Mouse (Mus musculus) liver, adult 2 months (tissue): ENCODE measurements around the gene Tnp2. TPM values are rescaled to one million over a fixed set of nuclear protein-coding genes. Genes with fewer than 3 reads are reported as not detected.

Source experiments
- DNase-seq: peaks from one replicate; pipeline ENCODE4 v3.0.0-alpha.2; 2011; ENCODE audit warnings: low read depth, low spot score; ENCODE audit errors: extremely low read depth
- H3K27ac ChIP-seq: fragments of 200-500 bp; replicated peaks from 2 replicates; pipeline ENCODE4 v1.5.1; 2012; ENCODE audit warnings: low read depth, mild to moderate bottlenecking, control low read depth, inconsistent platforms, low read length; ENCODE audit not compliant: insufficient read depth
- H3K27me3 ChIP-seq: fragments of 200-500 bp; 2 replicates; pipeline ENCODE4 v1.6.1; 2012; ENCODE audit warnings: mild to moderate bottlenecking, moderate library complexity, low read length, inconsistent platforms; ENCODE audit not compliant: control insufficient read depth, insufficient read depth
- H3K36me3 ChIP-seq: fragments of 200-500 bp; 2 replicates; pipeline ENCODE4 v1.6.1; 2012; ENCODE audit warnings: low read length, inconsistent platforms; ENCODE audit not compliant: control insufficient read depth, insufficient read depth
- H3K4me1 ChIP-seq: fragments of 200-500 bp; 2 replicates; pipeline ENCODE4 v1.6.1; 2011; ENCODE audit warnings: low read length; ENCODE audit not compliant: control insufficient read depth, insufficient read depth
- H3K4me3 ChIP-seq: fragments of 200-500 bp; 2 replicates; pipeline ENCODE4 v1.5.1; 2011; ENCODE audit warnings: low read depth, mild to moderate bottlenecking, control low read depth, low read length, moderate library complexity; ENCODE audit not compliant: insufficient read depth
- H3K79me2 ChIP-seq: fragments of 200-500 bp; 2 replicates; pipeline ENCODE4 v1.6.1; 2012; ENCODE audit warnings: inconsistent platforms, mild to moderate bottlenecking, low read length, moderate library complexity; ENCODE audit not compliant: control insufficient read depth, insufficient read depth
- H3K9ac ChIP-seq: fragments of 200-500 bp; 2 replicates; pipeline ENCODE4 v1.6.1; 2012; ENCODE audit warnings: low read depth, mild to moderate bottlenecking, control low read depth, inconsistent platforms, low read length
- CTCF ChIP-seq: fragments of 200-500 bp; IDR thresholded peaks from 2 replicates; pipeline ENCODE4 v1.5.1; 2011; ENCODE audit warnings: low read depth, low read length, control low read depth
- POLR2A ChIP-seq: fragments of 200-500 bp; IDR thresholded peaks from 2 replicates; pipeline ENCODE4 v1.6.1; 2011; ENCODE audit warnings: low read length, control low read depth; ENCODE audit not compliant: insufficient read depth; ENCODE audit errors: extremely low read depth
- WGBS: fragments of 180-500 bp; shearing (Covaris S2); methylation state at CpG from one replicate; pipeline ENCODE4 v1.1.7; 2018; 5-methylcytosine and 5-hydroxymethylcytosine counted together
- polyA plus RNA-seq: library from polyadenylated mRNA; depleted of rRNA; stranded (reverse); fragments of >200 nt; gene quantifications from 2 replicates; pipeline ENCODE4 v1.2.3, GENCODE M21; 2012; rRNA removed
- total RNA-seq: library from RNA; depleted of rRNA; stranded (reverse); fragments of >200 nt; gene quantifications from 2 replicates; pipeline ENCODE4 v1.2.3, GENCODE M21; 2014; rRNA removed

Gene Tnp2
- total and polyA plus RNA-seq, 2 experiments, result not detected

GRCm38 (mm10) chr16:10739854-10740398, 48.5 kb downstream of the Tnp2 start:
- DNase-seq, result no peak
- Histone ChIP-seq H3K4me1 (peaks cover 11% of the 10 kb centered on the region; the same call in 1 of the 2 replicates), H3K4me3 (no peak overlapping the region), H3K79me2 (no peaks in the 10 kb centered on the region), H3K27ac (no peak overlapping the region), H3K9ac (no peak overlapping the region), H3K36me3 (no peaks in the 10 kb centered on the region), H3K27me3 (no peaks in the 10 kb centered on the region)
- TF ChIP-seq POLR2A (no peak), CTCF (no peak)
- 76% methylated on average over 9 of the region's 9 CpGs for WGBS

- peaks cover 11% of the 10 kb centered on the region; the same call in 1 of the 2 replicates for H3K4me1 ChIP-seq
- H3K36me3 ChIP-seq, result no peaks in the 10 kb centered on the region
- no peaks in the 10 kb centered on the region for H3K79me2 ChIP-seq
- no peaks in the 10 kb centered on the region for H3K27me3 ChIP-seq
- TF ChIP-seq CTCF, result no peak
- TF ChIP-seq POLR2A, result no peak
- 88% methylated on average over 3 of the region's 3 CpGs for WGBS
- H3K27ac ChIP-seq, result peak overlapping the region; percentile 43
- H3K4me3 ChIP-seq, result no peak overlapping the region
- no peak for DNase-seq
- no peak overlapping the region for H3K9ac ChIP-seq
Observed at GRCm38 (mm10) chr16:10738866-10739265, 49.6 kb downstream of the Tnp2 start.

Other genes starting within 250 kb of the Tnp2 start
- 8.9 and 12.3 TPM in 2 replicates for gene Dexi, start 245.6 kb downstream of the Tnp2 start, total RNA-seq
- gene Dexi, start 245.6 kb downstream of the Tnp2 start, polyA plus RNA-seq, result 70.0 and 99.8 TPM in 2 replicates
- 11.6 and 13.4 TPM in 2 replicates for gene Clec16a, start 243.3 kb downstream of the Tnp2 start, total RNA-seq
- gene Clec16a, start 243.3 kb downstream of the Tnp2 start, polyA plus RNA-seq, result 8.5 and 9.8 TPM in 2 replicates
- 0.13 and 0.18 TPM in 2 replicates for gene Socs1, start 3.1 kb downstream of the Tnp2 start, total RNA-seq
- gene Socs1, start 3.1 kb downstream of the Tnp2 start, polyA plus RNA-seq, result 1.2 TPM in 2 replicates
- not detected in 2 replicates for gene Prm3, start 2.3 kb upstream of the Tnp2 start, total RNA-seq
- gene Prm3, start 2.3 kb upstream of the Tnp2 start, polyA plus RNA-seq, result not detected in 2 replicates
- gene Prm2, start 7.5 kb upstream of the Tnp2 start, total RNA-seq, result not detected in 2 replicates
- gene Prm2, start 7.5 kb upstream of the Tnp2 start, polyA plus RNA-seq, result 0.22 TPM in 1 of 2 replicates, not detected in the other
- gene Prm1, start 17.2 kb upstream of the Tnp2 start, total RNA-seq, result not detected in 2 replicates
- 0.70 TPM in 1 of 2 replicates, not detected in the other for gene Prm1, start 17.2 kb upstream of the Tnp2 start, polyA plus RNA-seq
- gene Gm11172, start 24.3 kb upstream of the Tnp2 start, total RNA-seq, result not detected in 2 replicates
- not detected in 2 replicates for gene Gm11172, start 24.3 kb upstream of the Tnp2 start, polyA plus RNA-seq
- gene Rmi2, start 46.4 kb upstream of the Tnp2 start, total RNA-seq, result 0.09 and 0.34 TPM in 2 replicates
- 0.06 TPM in 1 of 2 replicates, not detected in the other for gene Rmi2, start 46.4 kb upstream of the Tnp2 start, polyA plus RNA-seq